Mouse (Mus musculus) Muller cell, postnatal 12 days (primary cell): ENCODE measurements around the gene Nhlh2.

Experiments
- DNase-seq: peaks from one replicate; pipeline ENCODE4 v3.0.0-alpha.2; 2015; ENCODE audit errors: inconsistent ontology term

Gene Nhlh2

DNA sequence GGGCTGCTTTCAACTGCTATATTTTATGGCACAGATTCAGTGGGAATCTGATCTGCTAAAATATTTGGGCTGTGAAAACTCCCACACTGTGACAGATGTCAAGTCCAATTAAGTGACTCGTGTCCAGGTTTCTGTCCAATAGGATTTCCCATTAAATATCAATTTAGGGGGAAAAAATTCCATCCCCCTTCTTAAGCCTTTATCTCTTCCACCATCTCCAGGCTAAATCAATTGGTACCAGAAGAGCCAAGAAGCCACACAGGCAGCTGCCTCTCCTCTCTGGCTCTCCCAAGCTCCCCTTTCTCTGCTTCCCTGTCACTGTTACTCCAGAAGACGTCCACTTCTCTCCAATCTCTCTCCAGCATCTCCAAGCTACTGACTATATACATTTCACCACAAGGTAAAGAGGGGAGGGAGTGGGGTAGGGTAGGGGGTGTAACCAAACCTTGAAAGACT is at the start of gene Nhlh2:
TSS of gene Nhlh2 (plus strand) at position 151 of the 456 bp plus-strand sequence.
- no peak for DNase-seq

DNA sequence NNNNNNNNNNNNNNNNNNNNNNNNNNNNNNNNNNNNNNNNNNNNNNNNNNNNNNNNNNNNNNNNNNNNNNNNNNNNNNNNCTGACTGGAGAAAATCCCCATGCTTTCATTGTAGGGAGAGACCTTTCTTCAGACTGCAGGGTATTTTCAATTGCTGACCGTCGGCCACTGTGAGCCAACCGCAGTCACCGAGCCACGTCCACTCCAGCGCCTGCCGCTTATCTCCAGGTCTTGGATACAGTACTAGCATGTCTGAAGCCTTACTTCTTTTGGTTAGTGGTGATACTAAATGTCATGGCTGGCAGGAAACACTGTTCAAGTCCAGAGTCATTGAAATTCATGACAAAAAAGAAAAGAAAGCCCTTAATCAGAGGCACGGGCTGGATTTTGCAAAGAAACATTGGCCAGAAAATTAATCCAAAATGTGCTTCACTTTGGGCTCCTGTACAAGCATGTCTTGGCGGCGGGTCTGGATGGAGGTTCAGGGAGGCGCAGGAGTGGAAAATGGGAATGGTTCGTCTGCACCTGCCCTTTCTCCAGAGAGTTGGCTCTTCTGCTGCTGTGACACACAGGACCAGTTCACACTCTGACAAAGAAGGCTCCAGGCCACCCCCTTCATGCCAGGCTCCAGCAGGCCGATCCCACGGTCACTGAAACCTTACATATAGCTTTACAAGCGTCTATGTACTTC is 48.6 kb upstream of the Nhlh2 start:
- DNase-seq = no peak

DNA sequence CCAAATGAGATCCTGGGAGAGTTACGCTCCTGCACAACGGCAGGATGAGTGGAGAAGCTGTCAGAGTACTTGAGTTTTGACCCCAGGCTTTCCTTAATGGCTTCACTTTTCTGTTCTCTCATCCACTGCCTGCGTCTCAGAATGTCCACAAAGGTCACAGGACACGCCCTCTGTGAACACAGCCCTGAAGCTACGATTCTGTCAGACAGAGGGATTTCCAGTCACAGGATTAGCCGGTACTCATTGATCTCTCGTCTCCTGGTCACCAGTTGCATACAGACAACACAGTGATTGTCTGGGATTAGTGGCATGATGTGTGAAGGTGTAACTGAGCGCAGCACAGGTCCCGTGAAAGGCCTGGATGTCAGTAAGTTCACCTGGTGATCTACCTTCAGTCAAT is 46.4 kb upstream of the Nhlh2 start:
- no peak for DNase-seq

DNA sequence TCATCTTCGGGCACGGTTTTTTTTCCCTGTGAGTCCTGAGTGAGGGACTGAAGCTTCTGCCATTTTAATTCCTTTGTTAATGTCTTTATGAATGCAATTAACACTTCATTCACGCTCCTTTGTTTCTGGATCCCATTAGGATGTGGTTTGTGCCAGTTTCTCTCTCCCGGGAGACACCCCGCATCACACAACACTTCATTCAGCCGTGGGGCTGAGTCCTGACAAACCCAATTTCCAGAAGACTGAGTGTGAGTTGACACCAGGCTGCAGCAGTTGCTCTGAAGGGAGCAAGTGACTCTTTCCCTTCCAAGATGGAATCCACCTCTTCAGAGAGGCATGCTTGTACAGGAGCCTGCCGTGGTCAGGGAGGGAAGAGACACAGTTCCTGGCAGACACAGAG is 45.5 kb upstream of the Nhlh2 start:
- DNase-seq = peak; percentile 24

DNA sequence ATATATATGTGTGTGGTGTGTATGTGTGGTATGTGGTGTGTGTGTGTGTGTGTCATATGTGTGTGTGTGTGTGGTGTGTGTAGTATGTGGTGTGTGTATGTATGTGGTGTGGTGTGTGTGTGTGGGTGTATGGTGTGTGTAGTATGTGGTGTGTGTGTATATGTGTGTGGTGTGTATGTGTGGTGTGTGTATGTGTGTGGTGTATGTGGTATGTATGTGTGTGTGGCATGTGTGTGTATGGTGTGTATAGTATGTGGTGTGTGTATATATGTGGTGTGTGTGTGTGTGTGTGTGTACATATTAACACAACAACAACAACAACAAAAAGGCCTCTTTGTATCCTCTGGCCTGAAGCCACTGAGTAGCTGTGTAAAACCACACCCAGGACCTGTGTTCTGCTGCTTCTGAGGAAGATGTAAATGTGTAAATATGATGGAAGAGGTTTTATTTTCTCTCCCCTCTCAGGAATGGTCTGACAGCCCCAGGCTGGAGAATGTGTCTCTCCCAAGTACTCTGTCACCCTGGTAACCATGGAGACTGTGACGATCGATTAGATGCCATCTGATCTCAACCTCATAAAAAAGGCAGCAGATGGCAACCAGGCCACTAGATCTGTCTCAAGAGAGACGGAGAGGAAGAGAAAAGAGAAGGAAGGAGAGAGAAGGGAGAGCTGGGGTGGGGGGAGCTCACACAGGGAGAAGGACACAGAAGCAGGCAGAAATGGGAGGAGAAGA is 42.9 kb upstream of the Nhlh2 start:
- no peak for DNase-seq

DNA sequence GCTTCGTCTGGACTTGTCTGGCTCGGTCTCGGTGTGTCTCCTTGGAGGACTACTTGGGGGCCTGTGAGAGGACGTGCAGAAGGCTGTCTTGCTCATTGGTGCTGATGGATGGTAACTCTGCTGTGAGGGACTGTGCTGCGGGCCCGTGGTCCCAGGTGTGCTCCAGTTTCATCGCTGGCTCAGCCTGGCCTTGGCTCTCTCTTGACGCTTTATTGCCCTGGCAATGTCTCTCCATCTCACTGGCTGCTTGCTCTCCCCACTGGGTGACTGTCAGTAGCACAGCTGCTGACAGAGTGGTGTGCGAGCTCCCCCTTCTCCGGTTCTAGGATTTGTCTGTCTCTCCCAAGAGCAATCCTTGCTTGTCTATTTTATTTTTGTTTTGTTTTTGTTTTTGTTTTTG is 34.5 kb upstream of the Nhlh2 start:
- no peak for DNase-seq

DNA sequence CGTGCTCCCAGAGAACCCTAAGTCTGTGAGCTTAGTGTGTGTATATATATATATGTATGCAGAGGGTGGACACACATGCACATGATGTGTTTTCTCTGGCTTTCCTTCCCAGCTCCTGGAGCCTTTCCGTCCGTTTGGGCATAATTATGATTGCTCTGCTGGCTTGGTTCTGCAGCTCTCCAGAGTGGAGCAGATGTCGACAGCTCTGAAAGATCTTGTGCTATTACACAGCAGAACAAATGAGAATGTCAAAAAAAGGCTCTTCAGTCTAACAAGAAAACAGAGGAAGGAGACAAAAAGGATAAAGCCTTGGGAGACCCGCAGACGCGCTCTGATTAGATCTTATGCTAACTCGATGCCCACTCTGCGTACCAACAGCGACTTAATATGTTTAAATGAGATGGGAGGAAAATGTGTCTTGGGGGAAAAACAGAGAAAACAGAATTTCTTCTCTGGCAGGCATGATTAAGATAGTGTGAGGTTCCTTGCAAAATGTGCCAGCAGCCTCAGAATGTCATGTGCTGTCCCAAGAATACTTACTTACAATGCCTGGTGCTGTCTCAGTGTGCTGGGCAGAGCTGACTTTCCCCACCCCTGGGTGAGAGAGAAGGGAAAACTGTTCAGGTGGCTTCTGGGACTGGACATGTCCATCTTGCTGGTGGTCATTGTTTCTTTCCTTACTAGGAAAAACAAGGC is 31.4 kb upstream of the Nhlh2 start:
- no peak for DNase-seq

DNA sequence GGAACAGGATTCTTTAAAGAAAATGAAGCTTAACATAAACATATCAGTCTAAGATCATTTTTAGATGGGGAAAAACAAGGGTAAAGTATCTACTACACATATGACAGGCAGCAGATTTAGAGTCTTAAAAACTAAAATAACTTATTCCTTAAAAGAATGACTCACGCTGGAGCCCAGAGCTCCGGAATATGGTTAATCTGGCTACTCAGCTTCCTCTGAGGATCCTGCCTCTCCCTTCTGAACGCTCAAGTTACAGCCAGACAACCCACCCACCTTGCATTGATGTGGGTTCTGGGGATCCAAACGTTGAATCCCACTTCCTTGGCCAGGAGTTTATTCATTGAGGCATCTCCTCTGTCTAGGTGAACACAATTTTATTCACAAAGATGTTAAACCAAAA is 26.0 kb upstream of the Nhlh2 start:
- DNase-seq = no peak

DNA sequence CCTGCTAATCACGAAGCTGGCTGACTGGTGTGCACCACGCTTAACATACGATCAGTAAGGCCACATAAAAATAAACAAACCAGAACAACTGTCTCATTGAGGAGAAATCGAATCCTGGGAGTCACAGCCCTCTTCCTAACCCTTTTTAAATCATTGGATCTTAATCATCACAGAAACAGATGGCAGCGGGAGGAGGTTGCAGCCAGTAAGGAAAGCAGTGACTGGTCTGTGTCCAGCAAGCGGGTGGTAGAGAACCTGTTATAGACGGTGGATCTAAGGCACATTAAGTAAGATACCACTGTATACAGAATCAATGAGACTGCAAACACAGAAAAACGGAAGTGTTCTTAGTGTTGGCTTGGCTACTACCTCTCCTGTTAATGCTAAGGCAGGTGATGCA is 24.2 kb upstream of the Nhlh2 start:
- no peak for DNase-seq

DNA sequence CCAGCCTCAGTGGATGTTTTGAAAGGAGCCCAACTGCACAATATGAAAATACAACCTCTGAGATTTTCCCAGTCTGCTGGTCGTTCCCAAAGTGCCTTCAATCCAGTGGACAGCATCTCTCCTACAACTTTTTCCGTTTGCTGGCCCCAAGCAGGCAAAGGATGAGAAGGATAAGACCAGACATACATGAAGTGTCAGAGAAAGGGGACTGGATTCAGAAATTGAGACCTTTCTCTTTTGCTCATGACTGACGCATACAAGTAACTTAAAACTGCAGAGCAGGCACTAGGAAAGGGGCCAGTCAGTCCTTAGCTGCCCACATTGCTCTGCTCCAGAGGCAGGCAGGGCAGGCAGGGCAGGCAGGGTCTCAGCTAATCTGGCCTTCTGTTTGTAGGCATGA is 19.7 kb upstream of the Nhlh2 start:
- DNase-seq = no peak

DNA sequence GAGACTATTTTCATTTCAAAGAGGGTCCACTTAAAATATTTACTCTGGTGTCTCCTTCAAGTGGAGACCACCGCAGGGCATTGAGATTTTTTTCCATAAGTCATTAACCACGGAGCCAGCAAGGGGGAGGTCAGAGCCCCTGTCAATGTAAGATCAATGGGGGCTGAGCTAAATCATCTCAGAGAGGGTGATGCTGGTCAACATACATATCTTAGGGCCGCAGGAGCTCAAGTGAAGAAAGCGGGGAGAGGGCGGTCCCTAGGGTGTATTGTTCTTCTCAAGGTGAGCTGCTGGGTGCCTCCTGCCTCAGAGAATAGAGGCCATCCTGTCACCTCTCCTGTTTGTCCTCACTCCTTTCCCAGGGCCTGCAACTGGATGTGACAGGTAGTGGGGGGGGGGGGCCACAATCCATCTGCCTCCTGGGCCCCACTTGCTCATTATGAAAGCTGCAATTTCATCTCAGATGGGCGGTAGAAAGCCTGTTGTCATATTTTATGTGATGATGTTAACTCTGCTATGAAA is 18.8 kb upstream of the Nhlh2 start:
- no peak for DNase-seq

DNA sequence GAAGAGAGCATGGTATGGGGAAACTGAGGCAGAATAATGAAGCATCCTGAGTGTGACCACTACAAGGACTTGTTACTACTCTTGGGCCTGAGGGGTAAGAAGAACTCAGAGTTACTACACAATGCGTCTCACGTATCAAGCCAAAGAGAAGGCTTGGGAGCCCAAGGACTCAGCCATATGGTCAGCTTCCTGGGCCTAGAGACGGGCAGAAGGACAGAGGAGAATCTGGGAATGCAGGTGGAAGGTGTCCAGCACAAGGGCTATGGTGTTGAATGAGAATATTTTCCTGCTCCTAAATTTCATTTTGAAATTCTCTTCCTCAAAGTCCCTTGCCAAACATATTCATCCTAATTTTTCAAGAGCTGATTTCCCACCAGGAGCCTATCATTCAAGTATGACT is 12.0 kb upstream of the Nhlh2 start:
- no peak for DNase-seq

DNA sequence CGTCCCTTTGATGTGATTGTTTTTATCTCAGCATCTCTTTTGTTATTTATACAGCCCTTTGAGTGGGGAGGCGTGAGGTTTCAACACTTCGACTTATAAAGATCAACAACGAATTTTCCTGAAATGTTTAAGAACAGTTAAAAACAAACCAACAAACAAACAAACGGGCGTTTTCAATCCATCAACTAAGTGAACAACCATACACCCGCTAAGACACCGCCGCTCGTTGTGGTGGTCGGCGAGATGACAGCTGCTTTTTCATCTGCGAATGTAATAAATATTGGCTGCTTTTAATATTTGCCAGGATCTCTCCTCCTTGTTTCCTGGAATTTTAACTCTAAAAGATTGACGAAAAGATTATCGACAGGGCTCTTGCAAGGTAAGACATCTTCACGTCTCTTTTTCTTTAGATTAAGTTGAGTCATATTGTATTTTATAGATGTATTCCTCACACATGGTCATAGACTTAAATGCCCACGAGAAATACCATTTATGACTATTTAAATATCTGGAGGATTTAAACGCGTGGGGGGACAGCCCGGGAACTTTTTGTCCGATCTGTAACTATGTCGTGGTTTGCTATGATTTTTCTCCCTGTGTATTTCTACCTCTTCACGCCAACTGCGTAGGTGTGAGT is 923 bp downstream of the Nhlh2 start:
- peak; percentile 6 for DNase-seq

DNA sequence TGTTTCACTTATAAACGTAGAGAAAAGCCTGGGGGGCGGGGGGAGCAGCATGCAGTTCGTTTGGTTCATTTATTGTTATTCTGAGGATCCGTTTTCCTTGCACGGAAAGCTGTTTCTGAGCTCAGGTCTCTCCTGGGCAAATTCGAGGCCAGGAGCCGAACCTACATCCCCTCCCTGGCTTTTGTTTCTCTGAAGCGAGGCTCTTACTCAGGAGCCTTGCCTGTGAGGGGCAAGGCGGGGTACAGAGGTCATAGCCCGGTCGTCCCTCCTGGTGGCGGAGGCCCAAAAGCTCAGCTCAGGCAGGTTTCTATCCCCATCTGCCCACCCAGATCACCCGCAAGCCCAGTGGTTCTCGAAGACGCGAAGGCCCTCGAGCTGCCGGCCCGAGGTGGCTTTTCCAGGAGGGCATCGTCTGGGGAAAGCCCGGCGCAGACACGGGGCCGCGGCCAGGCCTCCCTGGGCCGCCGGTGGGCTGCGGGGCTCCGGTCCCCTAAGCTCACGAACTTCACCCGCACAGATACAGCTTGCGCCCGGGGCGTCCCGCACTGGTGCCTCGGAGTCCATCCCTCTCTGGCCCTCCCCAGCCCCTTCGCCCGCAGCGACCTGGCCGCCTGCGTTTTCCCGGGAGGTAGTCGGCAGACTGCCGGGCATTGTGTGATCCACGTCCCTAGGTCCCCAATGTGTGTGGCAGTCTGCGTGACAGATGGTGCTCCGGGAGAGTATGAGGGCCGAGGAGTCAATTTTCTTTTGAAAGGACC is 1.6 kb downstream of the Nhlh2 start:
- DNase-seq = peak; percentile 24

DNA sequence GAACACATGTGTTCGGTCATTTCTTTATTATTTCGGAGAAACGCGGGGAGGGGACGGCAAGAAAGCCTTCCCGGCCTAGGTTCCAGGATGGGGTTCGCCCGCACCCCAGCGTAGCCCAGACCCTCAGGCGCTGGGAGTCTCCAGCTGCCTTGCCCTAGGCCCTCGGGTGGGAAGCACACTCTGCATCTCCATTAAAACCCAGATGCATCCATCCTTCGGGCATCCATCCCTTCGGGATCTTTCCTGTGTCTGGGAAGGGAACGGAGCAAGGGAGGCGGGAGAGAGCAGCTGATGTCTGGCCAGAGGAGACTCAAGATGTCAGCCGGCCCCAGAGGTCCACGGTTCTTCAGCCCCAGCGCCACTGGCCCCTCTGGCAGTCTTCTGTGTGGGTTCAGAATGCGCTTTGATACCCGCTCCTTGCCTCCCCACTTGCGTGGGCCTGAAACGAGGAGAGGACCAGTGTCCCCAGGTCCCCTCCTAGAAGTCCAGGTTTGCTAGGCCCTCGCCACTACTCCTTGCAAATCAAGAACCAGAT is 2.3 kb downstream of the Nhlh2 start:
- peak; percentile 9 for DNase-seq

DNA sequence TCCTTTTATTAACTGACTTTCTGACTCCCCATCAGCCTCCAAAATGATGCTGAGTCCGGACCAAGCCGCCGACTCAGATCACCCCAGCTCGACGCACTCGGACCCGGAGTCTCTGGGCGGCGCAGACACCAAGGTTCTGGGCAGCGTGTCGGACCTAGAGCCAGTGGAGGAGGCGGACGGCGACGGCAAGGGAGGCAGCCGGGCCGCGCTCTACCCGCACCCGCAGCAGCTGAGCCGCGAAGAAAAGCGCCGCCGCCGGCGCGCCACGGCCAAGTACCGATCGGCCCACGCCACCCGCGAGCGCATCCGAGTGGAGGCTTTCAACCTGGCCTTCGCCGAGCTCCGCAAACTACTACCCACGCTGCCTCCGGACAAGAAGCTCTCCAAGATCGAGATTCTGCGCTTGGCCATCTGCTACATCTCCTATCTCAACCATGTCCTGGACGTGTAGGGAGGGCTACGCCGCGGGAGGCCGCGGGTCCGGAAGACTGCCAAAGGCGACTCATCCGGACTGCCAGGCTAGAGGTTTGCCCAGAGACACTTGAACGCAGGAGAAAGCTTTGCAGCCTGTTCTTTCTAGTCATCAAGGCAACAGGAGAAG is 2.8 kb downstream of the Nhlh2 start:
- peak; percentile 55 for DNase-seq

DNA sequence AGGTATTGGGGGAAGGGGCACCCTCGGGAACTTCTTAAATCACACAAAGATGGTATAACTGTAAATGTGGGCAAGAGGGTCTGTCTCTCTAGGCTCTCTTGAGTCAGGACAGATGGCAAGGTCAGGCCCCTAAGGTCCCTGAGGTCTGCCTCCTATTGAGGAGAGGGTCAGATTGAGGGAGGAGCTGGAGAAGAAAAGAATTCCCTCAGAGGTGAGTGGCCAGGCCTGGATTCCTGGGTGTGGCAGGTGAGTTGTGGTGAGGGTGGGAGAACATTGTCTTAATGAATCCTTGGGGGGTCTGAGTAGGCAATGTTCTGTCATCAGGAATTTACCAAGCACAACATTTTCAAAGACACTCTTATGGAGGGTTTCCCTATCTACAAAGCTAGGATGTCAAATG is 10.7 kb downstream of the Nhlh2 start:
- DNase-seq = no peak

DNA sequence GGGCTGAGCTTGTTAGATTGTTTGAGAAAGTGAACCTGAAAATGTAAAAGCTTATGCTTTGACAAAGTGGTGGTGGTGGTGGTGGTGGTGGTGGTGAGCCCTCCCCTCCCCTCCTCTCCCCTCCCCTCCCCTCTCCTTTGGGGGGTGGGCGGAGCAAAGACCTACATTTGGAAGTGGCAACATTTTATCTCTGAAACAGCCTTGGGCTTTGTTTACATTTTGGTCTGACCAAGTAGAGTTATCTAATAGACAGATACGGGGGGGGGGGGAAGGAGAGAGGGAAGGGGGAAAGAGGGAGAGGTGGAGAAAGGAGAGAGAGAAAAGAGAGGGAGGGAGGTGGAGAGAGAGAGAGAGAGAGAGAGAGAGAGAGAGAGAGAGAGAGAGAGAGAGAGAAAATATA is 12.8 kb downstream of the Nhlh2 start:
- no peak for DNase-seq

DNA sequence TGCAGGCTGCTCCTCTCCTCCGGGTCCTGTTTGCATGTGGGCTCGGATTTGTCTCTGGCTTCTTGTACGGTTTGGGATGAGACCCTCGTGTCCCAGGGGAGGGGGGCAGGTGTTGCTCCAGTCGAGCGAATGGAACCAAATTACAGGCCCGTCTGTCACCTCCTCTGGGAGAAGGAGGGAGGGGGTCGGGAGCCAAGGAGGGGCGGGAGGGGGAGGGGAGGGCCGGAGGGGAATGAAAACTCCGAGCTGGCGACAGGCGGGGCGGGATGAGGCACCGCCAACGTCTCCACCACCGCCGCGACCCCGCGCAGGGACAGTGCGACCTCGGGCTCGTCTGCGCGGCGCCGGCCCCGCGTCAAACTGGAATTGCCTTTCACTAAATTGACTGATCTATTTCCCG is 13.5 kb downstream of the Nhlh2 start:
- DNase-seq = peak; percentile 10

DNA sequence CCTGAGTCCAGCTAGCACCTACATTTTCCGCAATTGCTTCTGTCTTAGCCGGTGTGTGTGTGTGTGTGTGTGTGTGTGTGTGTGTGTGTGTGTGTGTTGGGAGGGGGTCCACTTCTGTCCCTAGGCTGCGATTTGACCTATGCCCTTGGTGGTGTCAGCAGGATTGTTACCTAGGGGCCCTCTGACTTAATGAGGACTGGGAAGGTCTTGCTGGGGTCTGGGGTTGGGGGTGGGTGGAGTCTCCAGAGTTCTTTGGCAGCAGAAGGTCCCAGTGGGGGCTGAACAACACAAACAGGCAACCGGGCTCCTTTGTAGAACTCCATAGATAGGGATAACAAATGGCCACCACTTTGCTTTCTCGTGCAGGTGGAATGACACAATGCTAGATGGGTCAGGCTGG is 14.0 kb downstream of the Nhlh2 start:
- no peak for DNase-seq

DNA sequence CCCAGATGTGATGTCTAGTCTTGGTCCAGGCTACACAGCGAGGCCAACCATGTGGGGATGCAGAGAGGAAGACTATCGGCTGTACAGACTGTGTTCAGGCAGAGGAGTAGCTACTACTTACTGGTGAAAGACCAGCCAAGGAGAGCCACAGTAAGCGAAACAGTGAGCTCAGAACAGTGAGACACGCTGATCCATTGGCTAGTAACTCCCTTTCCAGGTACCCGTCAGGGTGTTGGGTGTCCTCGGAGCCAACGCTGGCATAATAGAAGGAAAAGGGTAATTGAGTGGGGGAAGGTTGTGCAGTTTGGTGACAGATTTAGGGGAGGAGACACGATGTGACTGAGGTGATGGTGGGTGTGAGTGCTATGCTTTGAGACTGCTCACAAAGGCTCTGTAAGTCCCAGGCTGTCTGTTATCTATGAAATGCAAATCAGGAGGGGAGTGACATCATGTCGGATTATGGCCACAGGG is 15.1 kb downstream of the Nhlh2 start:
- DNase-seq = no peak
